Mouse (Mus musculus) C2C12 (cell line): ENCODE data around the gene Hoxa11.

ENCODE experiments used
- CEBPB ChIP-seq: IDR thresholded peaks from one replicate; pipeline ENCODE4 v1.6.1; 2011; ENCODE audit warnings: low read depth, mild to moderate bottlenecking, control low read depth, moderate library complexity
- CTCF ChIP-seq: IDR thresholded peaks from one replicate; pipeline ENCODE4 v1.5.1; 2011; ENCODE audit not compliant: control insufficient read depth, insufficient read depth, insufficient read length
- MAX ChIP-seq: IDR thresholded peaks from one replicate; pipeline ENCODE4 v1.6.1; 2011; ENCODE audit warnings: mild to moderate bottlenecking, control low read depth
- MYOD1 ChIP-seq: IDR thresholded peaks from one replicate; pipeline ENCODE4 v1.6.1; 2011; ENCODE audit warnings: low read depth; ENCODE audit not compliant: control insufficient read depth, insufficient read length
- MYOG ChIP-seq: IDR thresholded peaks from one replicate; pipeline ENCODE4 v1.6.1; 2011; ENCODE audit not compliant: control insufficient read depth, insufficient read length; ENCODE audit errors: extremely low read depth

DNA sequence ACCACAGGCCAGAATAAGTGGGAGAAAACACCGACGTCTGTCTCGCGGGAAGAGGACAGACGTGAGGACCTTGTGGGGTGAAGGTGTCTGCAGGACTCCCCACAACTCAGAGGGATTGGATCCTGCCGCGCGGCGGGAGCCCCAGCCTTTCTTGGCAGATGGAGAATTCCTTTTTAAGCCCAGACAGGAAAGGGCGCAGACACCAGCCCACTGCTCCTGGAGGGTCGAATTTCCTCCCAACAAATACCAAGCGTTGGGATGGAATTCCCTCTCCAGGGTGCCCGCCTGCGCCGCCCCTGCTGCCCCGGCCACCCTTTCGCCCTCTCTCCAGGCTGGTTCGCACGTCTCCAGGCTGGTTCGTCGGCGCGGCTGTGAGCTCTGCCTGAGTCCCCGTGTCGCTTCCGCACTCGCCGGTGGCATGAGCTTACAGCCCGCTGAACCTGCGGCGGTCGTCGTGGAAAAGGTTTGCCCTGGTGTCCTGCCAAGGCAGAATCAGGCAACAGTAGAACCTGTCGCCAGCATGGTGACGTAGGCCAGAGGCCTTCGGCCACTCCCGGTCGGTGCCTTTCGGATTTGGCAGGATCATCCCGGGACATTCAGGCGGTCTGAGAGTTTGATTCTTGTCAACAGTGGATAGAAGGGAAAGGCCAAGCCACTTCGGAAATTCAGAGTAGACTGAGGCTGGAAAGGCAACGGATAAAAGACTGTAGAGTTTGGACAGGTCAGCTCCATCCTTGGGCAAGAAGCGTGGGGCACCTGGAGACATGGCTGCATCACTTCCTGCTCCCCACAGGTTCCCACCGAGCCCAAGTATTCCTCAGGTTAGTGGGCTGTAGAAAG lies 45.6 kb upstream of the Hoxa11 start:
- TF ChIP-seq CTCF (no peak), MYOG (no peak), MAX (no peak), MYOD1 (no peak), CEBPB (no peak)
